Mouse (Mus musculus): ENCODE data around the gene Dgat2l6. TPM values are rescaled to one million over a fixed set of nuclear protein-coding genes. Genes with fewer than 3 reads are reported as not detected.

The Dgat2l6 gene
- polyA plus RNA-seq, 1 experiment from 2014 or later, result not detected

GRCm38 (mm10) chrX:100516683-100517082, 8.0 kb upstream of the Dgat2l6 start:
- Histone ChIP-seq H3K27me3 (replicated peaks; ENCODE audit: control insufficient read depth, insufficient read depth, low read length) (no peaks in the 10 kb centered on the region), H3K4me1 (ENCODE audit: control insufficient read depth, insufficient read depth, low read length) (no peaks in the 10 kb centered on the region), H3K4me3 (ENCODE audit: low read depth, low read length) (no peak overlapping the region), H3K36me3 (ENCODE audit: control insufficient read depth, insufficient read depth, low read length) (0 out of 2 replicates have a peak, but pooled peaks cover 3% of the 10 kb centered on the region), H3K27ac (ENCODE audit: low read depth, low read length) (no peak overlapping the region), H3K4me2 (ENCODE audit: low read length) (no peak overlapping the region), H3K9ac (ENCODE audit: low read length) (no peak overlapping the region), H3K9me3 (replicated peaks; ENCODE audit: control insufficient read depth, low read length) (no peaks in the 10 kb centered on the region)
- DNase-seq (ENCODE audit: low spot score), result no peak
- ATAC-seq, result no peak
- WGBS, result 91% methylated on average over 3 of the region's 3 CpGs

GRCm38 (mm10) chrX:100517626-100518025, 7.0 kb upstream of the Dgat2l6 start:
- Histone ChIP-seq H3K9me3 (replicated peaks; ENCODE audit: control insufficient read depth, low read length) (no peaks in the 10 kb centered on the region), H3K4me1 (ENCODE audit: control insufficient read depth, insufficient read depth, low read length) (no peaks in the 10 kb centered on the region), H3K27me3 (replicated peaks; ENCODE audit: control insufficient read depth, insufficient read depth, low read length) (no peaks in the 10 kb centered on the region), H3K4me3 (ENCODE audit: low read depth, low read length) (no peak overlapping the region), H3K36me3 (ENCODE audit: control insufficient read depth, insufficient read depth, low read length) (0 out of 2 replicates have a peak, but pooled peaks cover 3% of the 10 kb centered on the region), H3K27ac (ENCODE audit: low read depth, low read length) (no peak overlapping the region), H3K4me2 (ENCODE audit: low read length) (no peak overlapping the region), H3K9ac (ENCODE audit: low read length) (no peak overlapping the region)
- no peak for DNase-seq (ENCODE audit: low spot score)
- WGBS, result 92% methylated on average over 6 of the region's 6 CpGs
- ATAC-seq, result no peak

GRCm38 (mm10) chrX:100518532-100518931, 6.1 kb upstream of the Dgat2l6 start:
- H3K27ac ChIP-seq (ENCODE audit: low read depth, low read length), result no peak overlapping the region
- 93% methylated on average over 2 of the region's 2 CpGs for WGBS

GRCm38 (mm10) chrX:100556026-100556425, 31.4 kb downstream of the Dgat2l6 start:
- no peaks in the 10 kb centered on the region for H3K9me3 ChIP-seq (replicated peaks; ENCODE audit: control insufficient read depth, low read length)
- no peak overlapping the region for H3K4me2 ChIP-seq (ENCODE audit: low read length)
- ATAC-seq (no peak), DNase-seq (ENCODE audit: low spot score) (no peak)
- H3K9ac ChIP-seq (ENCODE audit: low read length), result no peak overlapping the region
- H3K4me3 ChIP-seq (ENCODE audit: low read depth, low read length), result no peak overlapping the region
- H3K27me3 ChIP-seq (replicated peaks; ENCODE audit: control insufficient read depth, insufficient read depth, low read length), result no peaks in the 10 kb centered on the region
- no peak overlapping the region for H3K27ac ChIP-seq (ENCODE audit: low read depth, low read length)
- H3K36me3 ChIP-seq (ENCODE audit: control insufficient read depth, insufficient read depth, low read length), result no peaks in the 10 kb centered on the region
- H3K4me1 ChIP-seq (ENCODE audit: control insufficient read depth, insufficient read depth, low read length), result no peaks in the 10 kb centered on the region
- 76% methylated on average over 3 of the region's 3 CpGs for WGBS

More at GRCm38 (mm10) chrX:100518532-100518931, 6.1 kb upstream of the Dgat2l6 start:
- H3K4me2 ChIP-seq (ENCODE audit: low read length), result no peak overlapping the region
- no peak overlapping the region for H3K4me3 ChIP-seq (ENCODE audit: low read depth, low read length)
- no peaks in the 10 kb centered on the region for H3K9me3 ChIP-seq (replicated peaks; ENCODE audit: control insufficient read depth, low read length)
- no peak overlapping the region for H3K9ac ChIP-seq (ENCODE audit: low read length)
- no peaks in the 10 kb centered on the region for H3K27me3 ChIP-seq (replicated peaks; ENCODE audit: control insufficient read depth, insufficient read depth, low read length)
- no peak for ATAC-seq
- H3K36me3 ChIP-seq (ENCODE audit: control insufficient read depth, insufficient read depth, low read length), result 0 out of 2 replicates have a peak, but pooled peaks cover 3% of the 10 kb centered on the region
- DNase-seq (ENCODE audit: low spot score), result no peak
- no peaks in the 10 kb centered on the region for H3K4me1 ChIP-seq (ENCODE audit: control insufficient read depth, insufficient read depth, low read length)

- ATAC-seq (no peak), DNase-seq (ENCODE audit: low spot score) (no peak)
- 88% methylated on average over 3 of the region's 3 CpGs for WGBS
- no peaks in the 10 kb centered on the region for H3K36me3 ChIP-seq (ENCODE audit: control insufficient read depth, insufficient read depth, low read length)
- no peak overlapping the region for H3K4me2 ChIP-seq (ENCODE audit: low read length)
- H3K9ac ChIP-seq (ENCODE audit: low read length), result no peak overlapping the region
- no peaks in the 10 kb centered on the region for H3K9me3 ChIP-seq (replicated peaks; ENCODE audit: control insufficient read depth, low read length)
- H3K4me1 ChIP-seq (ENCODE audit: control insufficient read depth, insufficient read depth, low read length), result no peaks in the 10 kb centered on the region
- no peak overlapping the region for H3K27ac ChIP-seq (ENCODE audit: low read depth, low read length)
- H3K4me3 ChIP-seq (ENCODE audit: low read depth, low read length), result no peak overlapping the region
- H3K27me3 ChIP-seq (replicated peaks; ENCODE audit: control insufficient read depth, insufficient read depth, low read length), result no peaks in the 10 kb centered on the region
These were observed 41.1 kb downstream of the Dgat2l6 start for GRCm38 (mm10) chrX:100565696-100566095.

- Histone ChIP-seq H3K4me2 (ENCODE audit: low read length) (no peak within 1 kb of the TSS), H3K27me3 (replicated peaks; ENCODE audit: control insufficient read depth, insufficient read depth, low read length) (no peaks in the 10 kb centered on the region), H3K4me3 (ENCODE audit: low read depth, low read length) (no peak within 1 kb of the TSS), H3K9ac (ENCODE audit: low read length) (no peak within 1 kb of the TSS), H3K27ac (ENCODE audit: low read depth, low read length) (no peak within 1 kb of the TSS), H3K36me3 (ENCODE audit: control insufficient read depth, insufficient read depth, low read length) (no peaks in the 10 kb centered on the region), H3K9me3 (replicated peaks; ENCODE audit: control insufficient read depth, low read length) (no peaks in the 10 kb centered on the region), H3K4me1 (ENCODE audit: control insufficient read depth, insufficient read depth, low read length) (no peaks in the 10 kb centered on the region)
- WGBS, result 96% methylated on average over 1 of the region's 1 CpGs
- ATAC-seq, result no peak
- no peak for DNase-seq (ENCODE audit: low spot score)
These were observed 47.3 kb downstream of the Dgat2l6 start, which contains the start of gene Awat1 for GRCm38 (mm10) chrX:100571951-100572350. Awat1 (plus strand) TSS chrX:100572251.

GRCm38 (mm10) chrX:100594791-100595190, 70.2 kb downstream of the Dgat2l6 start, which contains the start of gene P2ry4:
P2ry4 (minus strand) TSS chrX:100594869.
- no peaks in the 10 kb centered on the region for H3K4me1 ChIP-seq (ENCODE audit: control insufficient read depth, insufficient read depth, low read length)
- WGBS, result 61% methylated on average over 4 of the region's 4 CpGs
- no peak for ATAC-seq
- no peaks in the 10 kb centered on the region for H3K27me3 ChIP-seq (replicated peaks; ENCODE audit: control insufficient read depth, insufficient read depth, low read length)
- no peak within 1 kb of the TSS for H3K27ac ChIP-seq (ENCODE audit: low read depth, low read length)
- no peak within 1 kb of the TSS for H3K9ac ChIP-seq (ENCODE audit: low read length)
- H3K36me3 ChIP-seq (ENCODE audit: control insufficient read depth, insufficient read depth, low read length), result no peaks in the 10 kb centered on the region
- H3K4me2 ChIP-seq (ENCODE audit: low read length), result no peak within 1 kb of the TSS
- no peaks in the 10 kb centered on the region for H3K9me3 ChIP-seq (replicated peaks; ENCODE audit: control insufficient read depth, low read length)
- H3K4me3 ChIP-seq (ENCODE audit: low read depth, low read length), result no peak within 1 kb of the TSS
- DNase-seq (ENCODE audit: low spot score), result no peak

Other genes starting within 250 kb of the Dgat2l6 start
- gene Otud6a, start 95.8 kb upstream of the Dgat2l6 start, polyA plus RNA-seq (2014; fragmentation: Nextera tagmentation; extraction: Ambion mirVana), result not detected in 2 replicates
- 0.26 and 0.32 TPM in 2 replicates for gene Awat2, start 82.1 kb upstream of the Dgat2l6 start, polyA plus RNA-seq (2014; fragmentation: Nextera tagmentation; extraction: Ambion mirVana)
- 34.3 and 34.8 TPM in 2 replicates for gene Igbp1, start 30.5 kb upstream of the Dgat2l6 start, polyA plus RNA-seq (2014; fragmentation: Nextera tagmentation; extraction: Ambion mirVana)
- not detected in 2 replicates for gene Awat1, start 47.4 kb downstream of the Dgat2l6 start, polyA plus RNA-seq (2014; fragmentation: Nextera tagmentation; extraction: Ambion mirVana)
- gene P2ry4, start 70.0 kb downstream of the Dgat2l6 start, polyA plus RNA-seq (2014; fragmentation: Nextera tagmentation; extraction: Ambion mirVana), result not detected in 2 replicates
- gene Arr3, start 80.7 kb downstream of the Dgat2l6 start, polyA plus RNA-seq (2014; fragmentation: Nextera tagmentation; extraction: Ambion mirVana), result not detected in 2 replicates
- 16.9 and 21.0 TPM in 2 replicates for gene Kif4, start 100.9 kb downstream of the Dgat2l6 start, polyA plus RNA-seq (2014; fragmentation: Nextera tagmentation; extraction: Ambion mirVana)
- gene Pdzd11, start 101.7 kb downstream of the Dgat2l6 start, polyA plus RNA-seq (2014; fragmentation: Nextera tagmentation; extraction: Ambion mirVana), result 136 and 161 TPM in 2 replicates
- 12.7 and 13.4 TPM in 2 replicates for gene Gdpd2, start 205.0 kb downstream of the Dgat2l6 start, polyA plus RNA-seq (2014; fragmentation: Nextera tagmentation; extraction: Ambion mirVana)
- gene Dlg3, start 242.9 kb downstream of the Dgat2l6 start, polyA plus RNA-seq (2014; fragmentation: Nextera tagmentation; extraction: Ambion mirVana), result 14.0 and 15.5 TPM in 2 replicates

All from forebrain, embryonic 14.5 days (tissue).